Mouse (Mus musculus) megakaryocyte, embryonic 14.5 days (primary cell): Measurements from ENCODE around the gene Vmn1r191.

Experiments
- FLI1 ChIP-seq: IDR thresholded peaks from 2 replicates; pipeline ENCODE4 v1.6.1; 2012; ENCODE audit warnings: low read length, inconsistent platforms, mixed read lengths
- GATA1 ChIP-seq: IDR thresholded peaks from 3 replicates; pipeline ENCODE4 v1.6.1; 2012; ENCODE audit warnings: mixed read lengths, low read length, inconsistent platforms, borderline replicate concordance

DNA sequence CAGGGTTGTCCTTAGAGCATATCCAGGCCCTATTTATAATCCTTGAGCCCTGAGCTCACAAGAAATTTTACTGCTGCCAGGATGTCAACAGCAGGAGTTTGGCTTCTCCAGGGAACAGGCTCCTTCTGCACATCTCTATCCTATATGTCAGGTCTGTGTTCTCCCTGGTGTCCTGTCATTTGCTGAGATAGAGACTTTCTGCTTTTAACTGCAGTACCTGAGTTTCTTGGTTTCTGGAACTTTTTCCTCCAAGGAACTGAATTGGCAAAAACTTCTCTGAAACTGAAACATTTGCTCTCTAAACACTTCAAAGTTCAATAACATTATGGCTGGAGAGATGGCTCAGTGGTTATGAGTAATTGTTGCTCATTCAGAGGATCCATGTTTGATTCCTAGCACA lies 7.3 kb upstream of the Vmn1r191 start, which contains the start of gene Vmn1r192:
- no peak for TF ChIP-seq GATA1
- TF ChIP-seq FLI1 = no peak
